In genomic region chr10:119168791-119169190, GRCm38 (mm10) we compare ENCODE assay signal across 8 mouse cellular contexts.
DNase-seq lines count a peak whose midpoint lies in the region; ATAC-seq and TF ChIP-seq lines count a peak whose summit lies in the region.

No protein-coding gene starts in this region.

- peak; percentile 6 to 9 for DNase-seq in cerebellum, postnatal 14 days
- DNase-seq in cerebellum, adult 11-12 months = no peak
- no peak for DNase-seq in lung, postnatal 25 days (ENCODE audit: low spot score)
- DNase-seq in forebrain, postnatal 0 days = peak; percentile 43
- DNase-seq in midbrain, embryonic 14.5 days = peak; percentile 66
- DNase-seq in urinary bladder, postnatal 36 days (ENCODE audit: low spot score in 2 of 2) = no peak
- DNase-seq in heart, postnatal 36 days = no peak

- 41% methylated on average over 14 of the region's 14 CpGs for WGBS in lung, embryonic 15.5 days
- 29% methylated on average over 14 of the region's 14 CpGs for WGBS in forebrain, postnatal 0 days
- WGBS in midbrain, embryonic 14.5 days = 40% methylated on average over 14 of the region's 14 CpGs

- H3K27me3 ChIP-seq in lung, embryonic 15.5 days = no peaks in the 10 kb centered on the region
- H3K27me3 ChIP-seq in forebrain, postnatal 0 days (ENCODE audit: insufficient read depth, low read length) = no peaks in the 10 kb centered on the region
- H3K27me3 ChIP-seq in midbrain, embryonic 14.5 days (ENCODE audit: control insufficient read depth, insufficient read depth, low read length) = no peaks in the 10 kb centered on the region

- no peak overlapping the region for H3K4me3 ChIP-seq in lung, embryonic 15.5 days
- no peak overlapping the region for H3K4me3 ChIP-seq in forebrain, postnatal 0 days (ENCODE audit: low read depth, low read length)
- no peak overlapping the region for H3K4me3 ChIP-seq in midbrain, embryonic 14.5 days (replicated peaks; ENCODE audit: low read depth, low read length)

- no peaks in the 10 kb centered on the region for H3K36me3 ChIP-seq in lung, embryonic 15.5 days
- no peaks in the 10 kb centered on the region for H3K36me3 ChIP-seq in forebrain, postnatal 0 days (ENCODE audit: insufficient read depth)
- no peaks in the 10 kb centered on the region for H3K36me3 ChIP-seq in midbrain, embryonic 14.5 days (ENCODE audit: control insufficient read depth, insufficient read depth, low read length)

- no peak overlapping the region for H3K4me2 ChIP-seq in lung, embryonic 15.5 days
- no peak overlapping the region for H3K4me2 ChIP-seq in forebrain, postnatal 0 days (ENCODE audit: low read depth)
- H3K4me2 ChIP-seq in midbrain, embryonic 14.5 days (ENCODE audit: low read length) = no peak overlapping the region

- H3K27ac ChIP-seq in lung, embryonic 15.5 days = no peak overlapping the region
- no peak overlapping the region for H3K27ac ChIP-seq in forebrain, postnatal 0 days (ENCODE audit: low read depth, low read length)
- no peak overlapping the region for H3K27ac ChIP-seq in midbrain, embryonic 14.5 days (replicated peaks; ENCODE audit: low read depth, low read length)

- H3K9me3 ChIP-seq in lung, embryonic 15.5 days = no peaks in the 10 kb centered on the region
- H3K9me3 ChIP-seq in forebrain, postnatal 0 days (ENCODE audit: low read length) = no peaks in the 10 kb centered on the region
- no peaks in the 10 kb centered on the region for H3K9me3 ChIP-seq in midbrain, embryonic 14.5 days (ENCODE audit: control insufficient read depth, low read length)

- TF ChIP-seq CTCF in forebrain, postnatal 0 days (IDR thresholded peaks at IDR 0.05; ENCODE audit: low read depth) = peak; percentile 56

- intact Hi-C loops in heart, postnatal 36 days (cut with DNase I) = no loop called here

- H3K4me1 ChIP-seq in lung, embryonic 15.5 days = no peaks in the 10 kb centered on the region
- no peaks in the 10 kb centered on the region for H3K4me1 ChIP-seq in forebrain, postnatal 0 days (ENCODE audit: insufficient read depth)
- H3K4me1 ChIP-seq in midbrain, embryonic 14.5 days (ENCODE audit: control insufficient read depth, insufficient read depth, low read length) = no peaks in the 10 kb centered on the region

- H3K9ac ChIP-seq in lung, embryonic 15.5 days = no peak overlapping the region
- no peak overlapping the region for H3K9ac ChIP-seq in forebrain, postnatal 0 days
- no peak overlapping the region for H3K9ac ChIP-seq in midbrain, embryonic 14.5 days (replicated peaks; ENCODE audit: low read length)

- ATAC-seq in lung, embryonic 15.5 days (ENCODE audit: borderline replicate concordance, extremely low read depth, low FRiP score, low TSS enrichment) = 0 out of 2 replicates have a peak, but pooled peaks have one; percentile 27
- ATAC-seq in forebrain, postnatal 0 days = peak; percentile 51; the same call in 1 of the 2 replicates
- ATAC-seq in midbrain, embryonic 14.5 days (ENCODE audit: low FRiP score, low TSS enrichment) = no peak

Comparison
In these comparisons a context has a peak if more than half of its experiments do, and no peak if none do; other contexts are left out.
1. DNase-seq: peak in cerebellum, postnatal 14 days (2 of 2), forebrain, postnatal 0 days (single experiment) and midbrain, embryonic 14.5 days (single experiment); none in cerebellum, adult 11-12 months (single experiment), lung, postnatal 25 days (single experiment), urinary bladder, postnatal 36 days (0 of 2) and heart, postnatal 36 days (0 of 2).